Mouse (Mus musculus): ENCODE results near the gene Micu2.

Gene Micu2

DNA sequence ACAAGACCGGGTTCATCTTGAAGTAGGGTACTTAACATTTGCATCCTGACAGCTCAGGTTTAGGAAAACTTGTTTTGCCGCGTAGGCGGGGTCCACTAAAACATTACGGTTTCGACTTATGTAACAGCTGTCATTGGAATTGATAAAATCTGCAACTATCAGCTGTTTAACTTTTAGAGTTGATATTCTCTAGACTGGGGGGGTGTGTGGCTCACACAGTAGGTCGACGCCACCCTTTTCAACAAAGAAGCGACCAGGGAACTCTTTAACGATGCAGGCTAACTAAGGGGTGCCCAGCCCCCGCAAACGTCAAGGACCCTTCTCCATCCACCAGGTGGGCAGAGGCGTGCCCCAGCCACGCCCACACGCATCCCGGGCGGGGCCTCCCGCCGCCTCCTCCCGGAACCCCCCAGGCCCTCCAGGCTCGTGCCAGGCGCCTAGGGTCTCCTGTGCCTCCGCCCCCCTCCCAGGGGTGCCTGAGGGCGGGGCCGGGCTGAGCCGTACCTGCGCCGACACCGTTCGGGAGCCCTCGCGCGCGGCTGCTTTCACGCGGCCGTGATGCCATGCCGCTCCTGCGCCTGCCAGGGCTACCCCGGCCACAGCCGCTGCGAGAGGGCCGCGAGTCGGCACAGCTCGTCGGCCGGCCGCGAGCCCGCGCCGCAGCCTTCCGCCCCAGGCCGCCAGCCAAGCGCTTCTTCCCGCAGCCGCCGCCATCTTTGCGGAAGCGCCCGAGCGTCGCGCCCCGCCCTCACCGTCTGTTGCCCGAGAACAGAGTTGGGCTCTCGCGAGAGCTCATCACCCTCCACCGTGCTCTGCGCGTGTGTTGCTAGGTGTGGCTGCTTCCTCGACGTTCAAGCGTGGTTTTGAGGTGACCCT is at the start of gene Micu2:
Gene Micu2, minus strand, starts transcription at position 737 of the 876 bp plus-strand sequence.
- DNase-seq (ENCODE audit: low read depth, low spot score) = peak; percentile 89

DNA sequence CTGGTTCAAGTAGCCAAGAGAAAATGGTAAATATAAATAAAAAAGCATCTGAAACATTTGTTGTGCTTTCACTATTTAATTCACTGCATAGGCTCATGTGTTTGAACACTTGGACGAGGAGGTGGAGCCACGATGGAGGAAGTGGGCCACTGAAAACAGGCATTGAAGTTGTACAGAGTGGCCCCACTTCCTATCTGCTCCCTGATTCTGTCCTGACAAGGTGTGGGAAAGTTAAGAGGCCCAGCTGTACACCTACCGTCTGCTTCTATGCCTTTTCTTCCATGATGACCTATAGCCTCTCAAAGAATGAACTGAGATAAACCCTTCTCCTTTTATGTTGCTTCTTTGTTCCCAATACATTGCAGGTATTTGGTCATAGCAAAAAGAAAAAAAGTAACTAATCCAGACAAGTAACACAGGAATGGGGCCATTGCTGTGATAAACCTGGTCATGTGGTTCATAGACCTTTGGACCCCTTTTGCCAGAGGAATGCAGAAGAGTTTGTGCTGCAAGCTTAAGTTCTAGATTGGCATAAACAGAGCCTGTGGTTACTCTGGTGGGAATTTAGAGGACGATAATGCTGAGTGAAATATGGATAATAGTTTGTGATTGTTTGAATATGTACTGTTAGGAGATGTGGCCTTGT is 47.7 kb upstream of the Micu2 start:
- no peak for DNase-seq (ENCODE audit: low read depth, low spot score)

GRCm38 (mm10) chr14:58036174-58036573 is 37.1 kb upstream of the Micu2 start:
- no peak for DNase-seq (ENCODE audit: low read depth, low spot score)

- peak; percentile 24 for DNase-seq (ENCODE audit: low read depth, low spot score)
Measured at GRCm38 (mm10) chr14:58034567-58034966, 35.5 kb upstream of the Micu2 start.

DNA sequence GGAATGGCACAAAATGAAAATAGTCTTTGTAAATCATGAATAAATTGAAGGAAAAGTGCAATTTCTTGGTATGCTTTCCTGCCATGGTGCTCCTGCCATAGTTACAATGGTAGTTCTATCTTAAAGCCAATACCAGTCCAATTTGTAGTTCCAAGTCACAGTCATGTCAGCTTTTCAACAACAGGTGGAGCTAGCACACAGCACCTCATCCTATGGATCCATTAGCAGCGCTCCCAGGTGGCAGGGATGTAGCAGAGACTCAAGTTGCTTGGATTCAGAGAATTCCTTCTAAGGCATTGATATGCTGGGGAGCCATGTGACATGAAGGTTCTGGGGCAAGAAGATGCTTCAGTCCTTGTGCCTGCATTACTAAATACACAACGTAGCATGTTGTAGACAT is 19.8 kb upstream of the Micu2 start:
- peak; percentile 79 for DNase-seq (ENCODE audit: low read depth, low spot score)

GRCm38 (mm10) chr14:58003852-58004251 is 4.8 kb upstream of the Micu2 start:
- DNase-seq (ENCODE audit: low read depth, low spot score) = no peak

GRCm38 (mm10) chr14:58002161-58002560 is 3.1 kb upstream of the Micu2 start:
- DNase-seq (ENCODE audit: low read depth, low spot score) = no peak

DNA sequence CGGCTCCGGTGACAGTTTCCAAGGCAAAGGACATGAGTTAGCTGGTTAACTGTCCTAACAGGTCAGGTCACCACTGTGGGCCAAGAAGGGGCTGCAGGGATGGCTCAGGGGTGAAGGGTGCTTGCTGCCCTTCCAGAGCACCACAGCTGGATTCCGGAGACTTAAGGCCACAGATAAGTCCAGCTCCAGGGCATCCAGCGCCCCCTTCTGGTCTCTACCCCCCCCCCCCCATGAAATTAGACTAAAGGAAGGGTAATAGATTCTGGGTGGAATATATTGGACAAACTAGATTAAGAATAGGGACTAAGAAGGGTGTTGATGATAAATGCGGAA is 306 bp upstream of the Micu2 start:
- DNase-seq (ENCODE audit: low read depth, low spot score) = no peak

GRCm38 (mm10) chr14:57997431-57997830 is 1.6 kb downstream of the Micu2 start:
- no peak for DNase-seq (ENCODE audit: low read depth, low spot score)

- no peak for DNase-seq (ENCODE audit: low read depth, low spot score)
Measured at GRCm38 (mm10) chr14:57996210-57996609, 2.9 kb downstream of the Micu2 start.

DNA sequence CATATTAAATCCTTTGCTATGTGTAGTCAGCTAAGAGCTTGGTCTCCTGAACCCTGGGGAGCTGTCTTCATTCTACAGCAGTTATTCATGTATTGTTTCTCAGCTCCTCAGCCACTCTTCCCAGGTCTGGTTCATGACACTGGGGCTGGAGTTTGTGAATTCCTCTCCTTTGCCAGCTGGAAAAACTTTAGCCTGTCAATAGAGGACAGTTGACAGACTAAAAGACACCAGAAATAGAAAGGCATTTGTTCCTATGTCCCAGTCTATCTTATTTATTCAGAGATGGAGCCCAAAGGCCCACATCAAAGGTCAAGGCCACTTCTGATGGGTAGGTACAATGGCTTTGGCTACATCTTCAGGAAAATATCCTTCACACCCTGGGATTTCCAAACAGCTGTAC is 7.3 kb downstream of the Micu2 start:
- no peak for DNase-seq (ENCODE audit: low read depth, low spot score)

DNA sequence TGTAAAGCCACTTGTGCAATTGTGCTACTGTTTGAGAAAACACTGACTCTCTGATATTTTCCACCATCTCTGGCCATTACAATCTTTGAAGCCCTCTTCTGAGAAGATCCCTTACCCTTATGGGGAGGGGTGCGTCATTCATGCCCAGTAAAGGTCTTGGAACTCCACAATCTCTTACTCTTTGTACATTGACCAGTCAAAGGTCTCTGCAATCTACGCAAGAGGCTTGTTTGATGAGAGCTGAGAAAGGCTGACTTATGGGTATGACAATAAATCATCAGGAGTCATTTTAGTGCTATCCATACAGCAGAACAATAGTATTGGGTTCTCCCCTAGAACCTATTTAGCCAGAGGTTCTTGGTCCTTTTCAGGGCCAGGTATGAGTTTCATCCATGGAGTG is 9.9 kb downstream of the Micu2 start:
- no peak for DNase-seq (ENCODE audit: low read depth, low spot score)

DNA sequence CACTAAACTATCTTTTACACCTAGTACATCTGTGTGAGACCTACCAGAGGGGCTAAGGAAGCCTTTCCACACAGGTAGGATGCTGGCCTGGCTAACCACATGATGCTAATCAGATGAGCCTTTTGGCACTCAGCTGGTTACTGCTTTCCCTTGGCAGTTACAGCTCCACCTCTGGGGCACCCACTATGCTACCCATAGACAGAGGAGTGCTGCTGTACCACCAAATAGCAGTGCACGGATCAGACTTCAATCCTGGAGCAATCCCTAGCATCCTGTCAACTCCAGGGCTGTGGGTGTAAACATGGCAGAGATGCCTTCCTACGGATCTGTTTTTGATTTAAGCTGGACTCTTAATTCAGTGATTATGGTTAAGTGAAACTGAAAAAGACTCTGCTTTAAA is 13.3 kb downstream of the Micu2 start:
- no peak for DNase-seq (ENCODE audit: low read depth, low spot score)

- no peak for DNase-seq (ENCODE audit: low read depth, low spot score)
Measured at GRCm38 (mm10) chr14:57982450-57982849, 16.6 kb downstream of the Micu2 start.

GRCm38 (mm10) chr14:57981720-57982418 is 17.2 kb downstream of the Micu2 start:
- DNase-seq (ENCODE audit: low read depth, low spot score) = peak; percentile 39

DNA sequence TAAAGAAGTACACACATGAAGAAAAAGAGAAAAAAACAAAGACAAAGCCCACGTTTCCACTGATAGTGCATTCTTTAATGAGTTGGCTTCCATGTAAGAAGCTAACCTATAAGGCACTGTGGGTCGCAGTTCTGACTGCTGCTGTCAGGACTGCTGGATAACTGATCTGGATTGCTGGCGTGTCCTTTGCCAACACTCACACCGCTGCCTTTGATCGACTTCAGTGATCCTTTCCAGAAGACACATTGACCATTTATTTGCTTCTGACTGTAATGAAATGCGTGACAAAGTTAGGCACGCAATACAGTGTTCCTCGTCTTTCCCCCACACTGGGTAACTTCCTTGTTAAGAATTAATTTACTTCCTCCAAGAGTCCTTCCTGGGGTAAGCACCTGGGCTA is 18.3 kb downstream of the Micu2 start:
- DNase-seq (ENCODE audit: low read depth, low spot score) = no peak

DNA sequence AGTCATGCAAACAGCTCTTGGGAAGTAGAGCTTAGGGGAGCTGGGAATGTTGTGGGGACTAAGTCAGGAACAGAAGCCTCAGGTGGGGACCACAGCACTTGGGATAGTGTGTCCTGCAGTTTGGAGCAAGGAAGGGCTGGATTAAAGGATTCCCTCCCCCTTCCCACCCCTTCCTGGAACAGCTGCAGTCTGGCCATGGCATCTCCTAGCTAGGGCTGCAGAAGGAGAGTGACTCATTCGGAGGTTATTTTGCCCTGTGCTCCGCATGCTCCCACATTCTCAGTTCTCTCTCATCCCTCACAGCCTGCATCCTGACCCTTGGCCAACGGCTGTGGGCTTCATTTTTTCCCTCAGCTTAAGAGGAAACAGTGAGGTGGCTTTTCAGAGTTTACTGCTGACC is 18.9 kb downstream of the Micu2 start:
- DNase-seq (ENCODE audit: low read depth, low spot score) = no peak

GRCm38 (mm10) chr14:57978144-57978543 is 20.9 kb downstream of the Micu2 start:
- no peak for DNase-seq (ENCODE audit: low read depth, low spot score)

DNA sequence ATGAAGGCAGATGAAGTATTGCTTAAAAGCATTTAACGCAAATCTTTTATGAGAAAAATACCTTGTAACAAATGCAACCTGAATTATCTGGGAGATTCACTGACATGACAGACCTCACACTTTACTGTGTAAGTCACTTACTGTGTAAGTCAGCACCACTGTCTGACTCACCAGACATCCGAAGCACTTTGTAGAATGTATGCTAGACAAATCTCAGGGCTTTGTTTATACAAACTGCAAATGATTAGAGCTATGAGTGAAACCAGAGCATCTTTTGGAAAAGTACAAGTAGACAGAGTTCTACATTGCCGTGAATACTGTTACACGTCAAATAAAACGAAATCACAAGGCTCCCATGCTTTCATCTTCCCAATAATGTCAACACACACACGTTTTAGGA is 23.4 kb downstream of the Micu2 start:
- no peak for DNase-seq (ENCODE audit: low read depth, low spot score)

GRCm38 (mm10) chr14:57971986-57972525 is 27.0 kb downstream of the Micu2 start:
- DNase-seq (ENCODE audit: low read depth, low spot score) = no peak

- DNase-seq (ENCODE audit: low read depth, low spot score) = no peak
Measured at GRCm38 (mm10) chr14:57968873-57969272, 30.2 kb downstream of the Micu2 start.

GRCm38 (mm10) chr14:57967080-57967797 is 31.8 kb downstream of the Micu2 start:
- DNase-seq (ENCODE audit: low read depth, low spot score) = no peak

Measured in R1 (cell line).